Mouse (Mus musculus): ENCODE measurements around the gene Arsb.

DNA sequence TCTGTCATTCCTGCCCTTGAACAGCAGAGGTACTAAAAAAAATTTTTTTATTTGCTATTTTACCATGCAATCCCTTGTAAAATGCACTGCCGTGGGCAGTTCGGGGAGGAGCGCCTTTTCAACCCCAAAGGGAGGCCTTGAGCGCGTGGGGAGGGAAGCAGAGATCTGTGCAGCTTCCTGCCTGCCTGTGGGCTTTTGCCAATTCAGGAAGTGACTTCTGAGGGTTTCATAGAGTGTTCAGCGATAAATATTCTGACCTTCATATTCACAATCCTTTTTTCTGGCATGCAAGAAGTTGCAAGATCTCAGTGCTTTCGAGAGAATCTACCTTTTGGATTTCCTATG lies 151.1 kb downstream of the Arsb start:
- TF ChIP-seq POLR2A (IDR thresholded peaks at IDR 0.05; ENCODE audit: extremely low read depth, insufficient read depth, low read length) (no peak), CTCF (IDR thresholded peaks at IDR 0.05; ENCODE audit: low read depth, low read length) (no peak)
